ENCODE assay signal across 14 mouse cellular contexts in genomic region chrX:77669779-77670550, GRCm38 (mm10).
DNase-seq lines count a peak whose midpoint lies in the region; TF ChIP-seq lines count a peak whose summit lies in the region.
"Had no signal": no experiment of that assay in that cellular context is flagged by ENCODE, and none has a peak within 500 bp of the region (broad histone marks: within the 10 kb centered on the region; RNA-seq: fewer than 3 reads in every experiment).

No protein-coding gene starts in this region.

- no peaks in the 10 kb centered on the region for H3K36me3 ChIP-seq in testis, adult 2 months (ENCODE audit: control insufficient read depth, insufficient read depth, low read length)
- H3K36me3 ChIP-seq in forebrain, embryonic 10.5 days (replicated peaks) = no peaks in the 10 kb centered on the region
- H3K36me3 ChIP-seq: embryonic facial prominence, embryonic 13.5 days had no signal

- no peak for TF ChIP-seq POLR2A in testis, adult 2 months (IDR thresholded peaks at IDR 0.05; ENCODE audit: control insufficient read depth, low read depth, low read length)

- no peak for TF ChIP-seq CTCF in testis, adult 2 months (IDR thresholded peaks at IDR 0.05; ENCODE audit: control insufficient read depth, insufficient read depth, insufficient replicate concordance, low read depth, low read length)

- 84% methylated on average over 3 of the region's 3 CpGs for WGBS in forebrain, embryonic 10.5 days

- no peaks in the 10 kb centered on the region for H3K27me3 ChIP-seq in testis, adult 2 months (ENCODE audit: control insufficient read depth, insufficient read depth, low read length)
- H3K27me3 ChIP-seq in forebrain, embryonic 10.5 days (ENCODE audit: poor library complexity, severe bottlenecking) = no peaks in the 10 kb centered on the region
- H3K27me3 ChIP-seq: CH12.LX; embryonic facial prominence, embryonic 13.5 days had no signal

- DNase-seq in gastrocnemius, postnatal 14 days = peak; percentile 8
- no peak for DNase-seq in gastrocnemius, postnatal 10 days
- peak; percentile 63 for DNase-seq in ovary, adult 18-20 months (ENCODE audit: low spot score)
- DNase-seq in ovary, postnatal 10 days (ENCODE audit: low spot score) = no peak
- peak; percentile 2 for DNase-seq in fibroblast of lung, adult 2 months (ENCODE audit: low read depth)
- DNase-seq in forebrain, embryonic 10.5 days (ENCODE audit: extremely low spot score, low spot score) = no peak
- DNase-seq in kidney, adult 18-20 months = no peak
- DNase-seq: cerebellum, adult 9-10 months; kidney, postnatal 25 days had no signal

- no peaks in the 10 kb centered on the region for H3K9me3 ChIP-seq in forebrain, embryonic 10.5 days
- H3K9me3 ChIP-seq: embryonic facial prominence, embryonic 13.5 days had no signal

- intact Hi-C loops in gastrocnemius, postnatal 14 days (cut with DNase I; ENCODE audit: low total_unique reads) = no loop called here

- no peak overlapping the region for H3K4me3 ChIP-seq in testis, adult 2 months (ENCODE audit: control insufficient read depth, low read depth, low read length)
- H3K4me3 ChIP-seq in forebrain, embryonic 10.5 days = no peak overlapping the region
- H3K4me3 ChIP-seq: embryonic facial prominence, embryonic 13.5 days had no signal

- H3K27ac ChIP-seq in testis, adult 2 months (ENCODE audit: control insufficient read depth, insufficient read depth, low read depth, low read length) = 0 out of 2 replicates have a peak overlapping the region, but pooled peaks have one; percentile 36
- H3K27ac ChIP-seq in forebrain, embryonic 10.5 days = no peak overlapping the region
- H3K27ac ChIP-seq: embryonic facial prominence, embryonic 13.5 days; hindbrain, embryonic 14.5 days; liver, embryonic 14.5 days had no signal

- no peaks in the 10 kb centered on the region for H3K4me1 ChIP-seq in testis, adult 2 months (ENCODE audit: control insufficient read depth, insufficient read depth, low read length)
- no peaks in the 10 kb centered on the region for H3K4me1 ChIP-seq in forebrain, embryonic 10.5 days
- H3K4me1 ChIP-seq: embryonic facial prominence, embryonic 13.5 days had no signal

Comparison
In these comparisons a context has a peak if more than half of its experiments do, and no peak if none do; other contexts are left out.
1. DNase-seq: peak in gastrocnemius, postnatal 14 days (single experiment), ovary, adult 18-20 months (single experiment) and fibroblast of lung, adult 2 months (single experiment); none in gastrocnemius, postnatal 10 days (single experiment), ovary, postnatal 10 days (single experiment), forebrain, embryonic 10.5 days (single experiment) and kidney, adult 18-20 months (single experiment).